Mouse (Mus musculus) lung, postnatal 0 days (tissue): ENCODE measurements around the gene Elmo1. TPM values are rescaled to one million over a fixed set of nuclear protein-coding genes. Genes with fewer than 3 reads are reported as not detected.
"Not testable (repeated sequence)": the region's sequence is repeated elsewhere in the genome, so short reads cannot be mapped to it uniquely, and the experiment has no call there.

Experiments used
- ATAC-seq: fragments of 200-750 bp; cut with Nextera tagmentation; 2 replicates; pipeline ENCODE4 v1.8.0; 2017; ENCODE audit warnings: moderate library complexity
- DNase-seq: peaks from one replicate; pipeline ENCODE4 v3.0.0-alpha.2; 2016; ENCODE audit warnings: low spot score
- H3K27ac ChIP-seq: fragments of 300-500 bp; sonication (generic); 2 replicates; pipeline ENCODE4 v1.5.1; 2014; ENCODE audit warnings: antibody characterized with exemption, mild to moderate bottlenecking, low read length, mixed read lengths
- H3K27me3 ChIP-seq: fragments of 300-500 bp; sonication (generic); replicated peaks from 2 replicates; pipeline ENCODE4 v1.6.1; 2014; ENCODE audit warnings: low read length, mixed read lengths; ENCODE audit not compliant: insufficient read depth
- H3K36me3 ChIP-seq: fragments of 300-500 bp; sonication (generic); 2 replicates; pipeline ENCODE4 v1.6.1; 2014; ENCODE audit warnings: low read length, mixed read lengths; ENCODE audit not compliant: insufficient read depth
- H3K4me1 ChIP-seq: fragments of 300-500 bp; sonication (generic); 2 replicates; pipeline ENCODE4 v1.6.1; 2014; ENCODE audit warnings: antibody characterized with exemption, low read depth, low read length, mixed read lengths; ENCODE audit not compliant: insufficient read depth
- H3K4me2 ChIP-seq: fragments of 300-500 bp; sonication (generic); replicated peaks from 2 replicates; pipeline ENCODE4 v1.6.1; 2014; ENCODE audit warnings: low read depth, mild to moderate bottlenecking, low read length, moderate library complexity, mixed read lengths
- H3K4me3 ChIP-seq: fragments of 300-500 bp; sonication (generic); 2 replicates; pipeline ENCODE4 v1.5.1; 2014; ENCODE audit warnings: low read depth, low read length
- H3K9ac ChIP-seq: fragments of 300-500 bp; sonication (generic); replicated peaks from 2 replicates; pipeline ENCODE4 v1.6.1; 2014; ENCODE audit warnings: low read depth, mild to moderate bottlenecking
- H3K9me3 ChIP-seq: fragments of 300-500 bp; sonication (generic); 2 replicates; pipeline ENCODE4 v1.6.1; 2016; ENCODE audit warnings: low read length, mixed read lengths
- CTCF ChIP-seq: IDR thresholded peaks from 2 replicates; pipeline ENCODE4 v1.5.1; 2016; ENCODE audit warnings: antibody characterized with exemption, mild to moderate bottlenecking
- EP300 ChIP-seq: IDR thresholded peaks from 2 replicates; pipeline ENCODE4 v1.6.1; 2016; ENCODE audit warnings: antibody characterized with exemption, mild to moderate bottlenecking, control low read depth
- WGBS: fragments of 180-500 bp; shearing (Covaris S2); extraction: QIAGEN DNeasy Blood & Tissue Kit; methylation state at CpG from one replicate; pipeline ENCODE4 v1.1.7; 2014; 5-methylcytosine and 5-hydroxymethylcytosine counted together
- polyA plus RNA-seq: library from polyadenylated mRNA; unstranded; fragments of >200 nt; fragmentation: Nextera tagmentation; extraction: Ambion mirVana; gene quantifications from 2 replicates; pipeline ENCODE4 v1.2.1, GENCODE M21; 2015

Elmo1 gene
- polyA plus RNA-seq, 1 experiment from 2014 or later, result 20.8 TPM

GRCm38 (mm10) chr13:20619946-20620345, 529.5 kb downstream of the Elmo1 start:
- H3K4me2 ChIP-seq, result no peak overlapping the region
- H3K4me3 ChIP-seq, result no peak overlapping the region
- H3K36me3 ChIP-seq, result no peaks in the 10 kb centered on the region
- no peak overlapping the region for H3K27ac ChIP-seq
- TF ChIP-seq EP300 (no peak), CTCF (no peak)
- H3K9ac ChIP-seq, result no peak overlapping the region
- WGBS, result 87% methylated on average over 5 of the region's 5 CpGs
- H3K4me1 ChIP-seq, result no peaks in the 10 kb centered on the region
- no peaks in the 10 kb centered on the region for H3K9me3 ChIP-seq
- DNase-seq, result no peak
- no peak for ATAC-seq
- H3K27me3 ChIP-seq, result no peaks in the 10 kb centered on the region

GRCm38 (mm10) chr13:20623071-20623850, 532.9 kb downstream of the Elmo1 start:
- ATAC-seq, result no peak
- Histone ChIP-seq H3K27ac (no peak overlapping the region), H3K36me3 (no peaks in the 10 kb centered on the region), H3K4me1 (no peaks in the 10 kb centered on the region), H3K27me3 (no peaks in the 10 kb centered on the region), H3K9me3 (no peaks in the 10 kb centered on the region), H3K4me2 (no peak overlapping the region), H3K4me3 (no peak overlapping the region), H3K9ac (no peak overlapping the region)
- no peak for DNase-seq
- no peak for TF ChIP-seq EP300
- no peak for TF ChIP-seq CTCF
- 65% methylated on average over 7 of the region's 7 CpGs for WGBS

GRCm38 (mm10) chr13:20627796-20628195, 537.4 kb downstream of the Elmo1 start:
- Histone ChIP-seq H3K36me3 (no peaks in the 10 kb centered on the region), H3K4me2 (no peak overlapping the region), H3K27ac (no peak overlapping the region), H3K4me1 (no peaks in the 10 kb centered on the region), H3K9me3 (no peaks in the 10 kb centered on the region), H3K4me3 (no peak overlapping the region), H3K9ac (no peak overlapping the region), H3K27me3 (no peaks in the 10 kb centered on the region)
- 81% methylated on average over 6 of the region's 6 CpGs for WGBS
- TF ChIP-seq EP300 (no peak), CTCF (no peak)
- DNase-seq, result no peak
- ATAC-seq, result no peak

GRCm38 (mm10) chr13:20632477-20632876, 542.1 kb downstream of the Elmo1 start:
- Histone ChIP-seq H3K27me3 (no peaks in the 10 kb centered on the region), H3K4me2 (no peak overlapping the region), H3K4me1 (no peaks in the 10 kb centered on the region), H3K36me3 (no peaks in the 10 kb centered on the region), H3K27ac (no peak overlapping the region), H3K9me3 (no peaks in the 10 kb centered on the region), H3K9ac (no peak overlapping the region), H3K4me3 (no peak overlapping the region)
- 56% methylated on average over 5 of the region's 5 CpGs for WGBS
- TF ChIP-seq EP300 (no peak), CTCF (no peak)
- DNase-seq (no peak), ATAC-seq (no peak)

GRCm38 (mm10) chr13:20634679-20635078, 544.3 kb downstream of the Elmo1 start:
- H3K36me3 ChIP-seq, ATAC-seq, H3K4me3 ChIP-seq, DNase-seq, H3K9me3 ChIP-seq, H3K27me3 ChIP-seq, H3K4me1 ChIP-seq, H3K4me2 ChIP-seq, H3K27ac ChIP-seq, H3K9ac ChIP-seq: not testable (repeated sequence)
- WGBS, result 76% methylated on average over 1 of the region's 2 CpGs

- DNase-seq (no peak), ATAC-seq (no peak)
- Histone ChIP-seq H3K36me3 (no peaks in the 10 kb centered on the region), H3K9me3 (no peaks in the 10 kb centered on the region), H3K4me1 (no peaks in the 10 kb centered on the region), H3K4me3 (no peak overlapping the region), H3K27me3 (no peaks in the 10 kb centered on the region), H3K27ac (no peak overlapping the region), H3K9ac (no peak overlapping the region), H3K4me2 (no peak overlapping the region)
- TF ChIP-seq EP300 (no peak), CTCF (no peak)
- 51% methylated on average over 2 of the region's 2 CpGs for WGBS
These were observed 545.2 kb downstream of the Elmo1 start for GRCm38 (mm10) chr13:20635646-20636045.
